Mouse (Mus musculus) ES-Bruce4 (cell line): ENCODE measurements around the gene Nfrkb. TPM values are rescaled to one million over a fixed set of nuclear protein-coding genes. Genes with fewer than 3 reads are reported as not detected.

ENCODE experiments used
- H3K27ac ChIP-seq: 2 replicates; pipeline ENCODE4 v1.5.1; 2012; ENCODE audit warnings: low read length, inconsistent platforms; ENCODE audit not compliant: insufficient read depth
- H3K27me3 ChIP-seq: 2 replicates; pipeline ENCODE4 v1.6.1; 2012; ENCODE audit warnings: mild to moderate bottlenecking, low read length, inconsistent platforms; ENCODE audit not compliant: control insufficient read depth, poor library complexity, insufficient read depth, severe bottlenecking
- H3K36me3 ChIP-seq: 2 replicates; pipeline ENCODE4 v1.6.1; 2012; ENCODE audit warnings: inconsistent platforms, mild to moderate bottlenecking, low read length, moderate library complexity; ENCODE audit not compliant: control insufficient read depth, poor library complexity, insufficient read depth, severe bottlenecking
- H3K4me1 ChIP-seq: one replicate; pipeline ENCODE4 v1.8.1; 2011; ENCODE audit warnings: low read length; ENCODE audit not compliant: control insufficient read depth, insufficient read depth
- H3K4me3 ChIP-seq: 2 replicates; pipeline ENCODE4 v1.5.1; 2011; ENCODE audit warnings: low read depth, mild to moderate bottlenecking, low read length
- H3K9ac ChIP-seq: 2 replicates; pipeline ENCODE4 v1.6.1; 2012; ENCODE audit warnings: low read depth, mild to moderate bottlenecking, inconsistent platforms; ENCODE audit not compliant: poor library complexity, severe bottlenecking
- H3K9me3 ChIP-seq: replicated peaks from 2 replicates; pipeline ENCODE4 v1.6.1; 2012; ENCODE audit warnings: mild to moderate bottlenecking, low read length, inconsistent platforms; ENCODE audit not compliant: control insufficient read depth, poor library complexity, insufficient read depth, severe bottlenecking
- CTCF ChIP-seq: IDR thresholded peaks from one replicate; pipeline ENCODE4 v1.8.1; 2011; ENCODE audit warnings: low read depth, low read length
- EP300 ChIP-seq: IDR thresholded peaks from 2 replicates; pipeline ENCODE4 v1.6.1; 2011; ENCODE audit warnings: low read depth, low read length; ENCODE audit not compliant: insufficient read depth
- POLR2A ChIP-seq: IDR thresholded peaks from one replicate; pipeline ENCODE4 v1.8.1; 2011; ENCODE audit warnings: low read length; ENCODE audit not compliant: insufficient read depth
- polyA plus RNA-seq: library from polyadenylated mRNA; stranded (reverse); fragments of >200 nt; gene quantifications from 2 replicates; pipeline ENCODE4 v1.2.4, GENCODE M21; 2011; ENCODE audit warnings: low read depth; ENCODE audit not compliant: missing spikeins, insufficient read depth, insufficient read length

Gene Nfrkb
- polyA plus RNA-seq, 1 experiment = 26.3 TPM

DNA sequence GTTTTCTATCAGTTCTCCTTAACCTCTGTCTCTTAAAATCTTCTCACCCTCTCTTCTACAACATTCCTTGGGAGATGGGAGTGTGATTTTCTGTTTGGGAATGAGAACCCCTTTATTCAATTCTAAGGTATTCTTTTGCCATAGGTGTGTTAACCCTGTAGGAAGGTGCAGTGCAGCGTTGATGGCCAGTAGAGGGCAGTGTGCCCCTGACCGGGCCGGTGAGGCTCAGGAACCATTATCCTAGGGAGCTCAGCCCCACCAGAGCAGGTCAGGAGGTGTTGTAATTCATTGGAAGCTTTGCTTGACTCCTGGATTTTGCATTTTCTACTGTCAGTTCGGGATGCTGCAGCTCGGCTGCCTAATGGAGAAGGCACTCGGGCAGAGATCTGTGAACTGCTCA lies 19.2 kb downstream of the Nfrkb start:
- peaks cover 60% of the 10 kb centered on the region for H3K36me3 ChIP-seq
- H3K9ac ChIP-seq = no peak overlapping the region
- peak; percentile 97 for TF ChIP-seq CTCF
- TF ChIP-seq POLR2A = no peak

DNA sequence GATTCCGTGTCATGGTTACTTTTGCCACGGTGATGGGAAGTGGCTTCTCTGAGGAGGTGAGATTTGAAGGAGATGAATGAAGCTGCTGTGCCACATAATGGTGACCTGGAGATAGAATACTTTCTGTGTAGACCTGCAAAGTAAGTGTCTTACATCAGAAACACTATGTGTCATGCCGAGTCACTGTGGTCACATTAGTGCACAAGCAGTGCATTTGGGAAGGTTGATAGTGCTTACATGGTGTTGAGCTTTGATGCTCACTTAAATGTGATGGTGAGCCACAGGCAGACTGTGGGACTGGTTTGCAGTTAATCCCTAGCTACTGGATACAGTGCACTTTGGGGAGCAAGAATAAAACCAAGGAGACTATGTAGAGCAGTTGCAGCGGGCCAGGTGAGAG lies 26.2 kb downstream of the Nfrkb start:
- H3K4me1 ChIP-seq = no peaks in the 10 kb centered on the region
- no peaks in the 10 kb centered on the region for H3K9me3 ChIP-seq
- no peak for TF ChIP-seq EP300
- H3K36me3 ChIP-seq = peaks cover 65% of the 10 kb centered on the region
- H3K27ac ChIP-seq = no peak overlapping the region
- no peaks in the 10 kb centered on the region for H3K27me3 ChIP-seq
- H3K9ac ChIP-seq = no peak overlapping the region
- H3K4me3 ChIP-seq = no peak overlapping the region

More for the DNA sequence above, 19.2 kb downstream of the Nfrkb start:
- Histone ChIP-seq H3K27ac (no peak overlapping the region), H3K27me3 (no peaks in the 10 kb centered on the region), H3K9me3 (no peaks in the 10 kb centered on the region), H3K4me3 (no peak overlapping the region), H3K4me1 (no peaks in the 10 kb centered on the region)

DNA sequence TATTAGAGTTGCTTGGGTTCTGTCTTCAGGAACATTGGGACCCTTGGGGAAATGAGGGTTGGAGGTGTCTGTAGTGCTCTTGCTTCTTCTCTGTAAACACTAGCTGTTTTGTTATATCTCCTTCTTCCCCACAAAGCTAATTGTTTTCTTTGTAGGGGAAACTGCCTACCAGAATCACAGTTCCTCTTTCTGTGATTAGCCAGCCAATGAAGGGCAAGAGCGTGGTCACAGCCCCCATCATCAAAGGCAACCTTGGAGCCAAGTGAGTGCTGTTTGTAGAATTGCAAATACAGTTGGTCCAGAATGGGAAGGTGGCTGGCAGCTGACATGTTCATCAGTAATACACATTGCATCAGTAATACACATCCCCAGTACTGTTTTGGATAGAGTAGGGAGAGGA lies 32.8 kb downstream of the Nfrkb start:
- H3K9me3 ChIP-seq = no peaks in the 10 kb centered on the region
- no peak overlapping the region for H3K27ac ChIP-seq
- H3K27me3 ChIP-seq = no peaks in the 10 kb centered on the region
- TF ChIP-seq POLR2A (no peak), CTCF (no peak), EP300 (no peak)
- no peaks in the 10 kb centered on the region for H3K4me1 ChIP-seq
- peaks cover 58% of the 10 kb centered on the region for H3K36me3 ChIP-seq
- no peak overlapping the region for H3K9ac ChIP-seq
- H3K4me3 ChIP-seq = no peak overlapping the region

DNA sequence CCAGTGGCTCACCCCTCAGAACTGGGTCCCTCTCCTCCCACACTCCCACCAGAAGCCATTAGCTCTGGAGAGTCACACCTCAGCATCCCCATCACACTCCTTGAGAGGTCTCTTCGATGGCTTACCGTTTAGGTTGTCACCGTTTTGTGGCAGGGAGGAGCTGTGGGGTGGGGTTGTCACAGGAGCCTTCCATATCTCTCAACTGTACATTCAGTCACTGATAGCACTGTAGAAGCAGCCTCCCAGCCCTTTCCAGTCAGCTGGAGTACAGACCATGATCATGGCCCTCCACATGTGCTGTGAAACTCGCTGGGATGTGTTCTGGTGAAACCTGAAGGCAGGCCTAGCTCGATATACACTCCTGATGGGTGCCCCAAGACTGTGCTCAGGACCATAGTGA lies 36.2 kb downstream of the Nfrkb start:
- peaks cover 37% of the 10 kb centered on the region for H3K36me3 ChIP-seq
- no peak overlapping the region for H3K4me3 ChIP-seq
- no peak for TF ChIP-seq POLR2A
- TF ChIP-seq EP300 = no peak
- no peak for TF ChIP-seq CTCF
- no peaks in the 10 kb centered on the region for H3K4me1 ChIP-seq
- H3K9ac ChIP-seq = no peak overlapping the region
- no peaks in the 10 kb centered on the region for H3K27me3 ChIP-seq
- H3K9me3 ChIP-seq = no peaks in the 10 kb centered on the region
- no peak overlapping the region for H3K27ac ChIP-seq

DNA sequence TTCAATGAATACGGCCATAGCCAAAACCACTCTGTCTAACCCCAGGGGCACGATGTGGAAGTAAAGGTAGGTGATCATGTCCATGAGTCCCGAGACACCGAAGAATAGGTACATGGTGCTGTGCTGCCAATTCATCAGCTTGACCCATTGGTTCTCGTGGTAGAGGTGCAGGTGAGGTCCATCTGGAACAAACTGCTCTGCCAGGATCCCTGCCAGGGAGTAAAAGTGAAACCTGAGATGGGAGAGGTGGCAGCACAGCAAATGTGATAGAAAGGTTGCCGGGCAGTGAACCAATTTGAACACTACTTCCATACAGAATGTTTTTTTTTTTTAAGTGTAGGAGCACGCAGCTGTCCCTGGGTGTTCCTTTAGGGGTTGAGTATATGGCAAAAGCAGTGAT lies 43.0 kb downstream of the Nfrkb start:
- no peak overlapping the region for H3K27ac ChIP-seq
- no peak overlapping the region for H3K4me3 ChIP-seq
- H3K9ac ChIP-seq = no peak overlapping the region
- no peaks in the 10 kb centered on the region for H3K36me3 ChIP-seq
- peaks cover 3% of the 10 kb centered on the region for H3K4me1 ChIP-seq
- TF ChIP-seq CTCF (no peak), EP300 (no peak), POLR2A (no peak)
- no peaks in the 10 kb centered on the region for H3K9me3 ChIP-seq
- H3K27me3 ChIP-seq = no peaks in the 10 kb centered on the region

DNA sequence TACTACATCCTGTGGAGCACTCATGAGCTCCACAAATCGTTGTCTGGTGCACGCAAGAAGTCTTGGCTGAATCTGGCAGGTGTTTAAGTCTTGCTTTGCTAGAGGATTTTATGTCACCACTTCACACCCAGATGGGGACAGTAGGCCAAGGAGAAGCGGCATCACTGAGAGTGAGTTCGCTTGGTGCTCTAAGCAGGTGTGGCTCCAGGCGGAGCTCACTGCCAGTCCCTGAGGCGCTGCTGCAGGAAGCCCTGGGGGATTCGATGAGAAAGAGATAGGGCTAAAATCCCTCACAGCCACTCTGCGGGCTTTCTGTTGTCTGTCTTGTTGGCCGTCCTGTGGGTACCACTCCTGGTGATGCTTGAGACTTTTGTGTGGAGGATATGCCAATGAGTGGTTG lies 44.0 kb downstream of the Nfrkb start:
- TF ChIP-seq EP300 (no peak), POLR2A (no peak), CTCF (no peak)
- H3K4me3 ChIP-seq = no peak overlapping the region
- no peak overlapping the region for H3K9ac ChIP-seq
- no peaks in the 10 kb centered on the region for H3K27me3 ChIP-seq
- H3K9me3 ChIP-seq = no peaks in the 10 kb centered on the region
- H3K4me1 ChIP-seq = peaks cover 3% of the 10 kb centered on the region
- no peaks in the 10 kb centered on the region for H3K36me3 ChIP-seq
- no peak overlapping the region for H3K27ac ChIP-seq
